Mouse (Mus musculus): ENCODE data around the gene Camta2. TPM values are rescaled to one million over a fixed set of nuclear protein-coding genes. Genes with fewer than 3 reads are reported as not detected.
A peak's percentile ranks its signal among the peaks of the same experiment; 100 is the strongest.

The Camta2 gene
- polyA plus RNA-seq, 1 experiment = 22.6 TPM

GRCm38 (mm10) chr11:70715832-70716231, 27.9 kb upstream of the Camta2 start:
- Histone ChIP-seq H3K36me3 (replicated peaks; ENCODE audit: low read length) (peaks cover 11% of the 10 kb centered on the region), H3K27me3 (replicated peaks) (peaks cover 70% of the 10 kb centered on the region), H3K9me3 (no peaks in the 10 kb centered on the region), H3K4me3 (replicated peaks) (no peak overlapping the region), H3K4me1 (peaks cover 13% of the 10 kb centered on the region)
- TF ChIP-seq FLI1 (IDR thresholded peaks at IDR 0.05; ENCODE audit: low read length) = no peak

- Histone ChIP-seq H3K9me3 (no peaks in the 10 kb centered on the region), H3K36me3 (replicated peaks; ENCODE audit: low read length) (peaks cover 17% of the 10 kb centered on the region), H3K27me3 (replicated peaks) (peaks cover 70% of the 10 kb centered on the region), H3K4me3 (replicated peaks) (no peak overlapping the region), H3K4me1 (no peaks in the 10 kb centered on the region)
- TF ChIP-seq FLI1 (IDR thresholded peaks at IDR 0.05; ENCODE audit: low read length) (no peak), GATA1 (IDR thresholded peaks at IDR 0.05; ENCODE audit: borderline replicate concordance, low read length) (no peak)
These were observed 25.3 kb upstream of the Camta2 start for GRCm38 (mm10) chr11:70713222-70713621.

- H3K9me3 ChIP-seq = no peaks in the 10 kb centered on the region
- H3K27me3 ChIP-seq (replicated peaks) = peaks cover 65% of the 10 kb centered on the region
- TF ChIP-seq GATA1 (IDR thresholded peaks at IDR 0.05; ENCODE audit: borderline replicate concordance, low read length) (no peak), FLI1 (IDR thresholded peaks at IDR 0.05; ENCODE audit: low read length) (no peak)
- H3K4me3 ChIP-seq (replicated peaks) = no peak overlapping the region
- no peaks in the 10 kb centered on the region for H3K4me1 ChIP-seq
- H3K36me3 ChIP-seq (replicated peaks; ENCODE audit: low read length) = peaks cover 25% of the 10 kb centered on the region
These were observed 23.1 kb upstream of the Camta2 start for GRCm38 (mm10) chr11:70711026-70711425.

GRCm38 (mm10) chr11:70706127-70706526, 18.2 kb upstream of the Camta2 start:
- TF ChIP-seq GATA1 (IDR thresholded peaks at IDR 0.05; ENCODE audit: borderline replicate concordance, low read length) (no peak), FLI1 (IDR thresholded peaks at IDR 0.05; ENCODE audit: low read length) (no peak)
- H3K4me1 ChIP-seq = peaks cover 12% of the 10 kb centered on the region
- peaks cover 49% of the 10 kb centered on the region for H3K36me3 ChIP-seq (replicated peaks; ENCODE audit: low read length)
- H3K27me3 ChIP-seq (replicated peaks) = peaks cover 84% of the 10 kb centered on the region
- H3K4me3 ChIP-seq (replicated peaks) = no peak overlapping the region
- no peaks in the 10 kb centered on the region for H3K9me3 ChIP-seq

GRCm38 (mm10) chr11:70702781-70703180, 14.9 kb upstream of the Camta2 start:
- no peak overlapping the region for H3K4me3 ChIP-seq (replicated peaks)
- no peak for TF ChIP-seq FLI1 (IDR thresholded peaks at IDR 0.05; ENCODE audit: low read length)
- H3K27me3 ChIP-seq (replicated peaks) = peaks cover 66% of the 10 kb centered on the region
- peaks cover 28% of the 10 kb centered on the region for H3K4me1 ChIP-seq
- peaks cover 40% of the 10 kb centered on the region for H3K36me3 ChIP-seq (replicated peaks; ENCODE audit: low read length)
- no peaks in the 10 kb centered on the region for H3K9me3 ChIP-seq

GRCm38 (mm10) chr11:70701984-70702733, 14.3 kb upstream of the Camta2 start:
- no peak for TF ChIP-seq GATA1 (IDR thresholded peaks at IDR 0.05; ENCODE audit: borderline replicate concordance, low read length)
- TF ChIP-seq FLI1 (IDR thresholded peaks at IDR 0.05; ENCODE audit: low read length) = no peak
- Histone ChIP-seq H3K4me1 (peaks cover 28% of the 10 kb centered on the region), H3K9me3 (no peaks in the 10 kb centered on the region), H3K27me3 (replicated peaks) (peaks cover 63% of the 10 kb centered on the region), H3K4me3 (replicated peaks) (no peak overlapping the region), H3K36me3 (replicated peaks; ENCODE audit: low read length) (peaks cover 37% of the 10 kb centered on the region)

- H3K36me3 ChIP-seq (replicated peaks; ENCODE audit: low read length) = peaks cover 30% of the 10 kb centered on the region
- H3K4me3 ChIP-seq (replicated peaks) = peak overlapping the region; percentile 95
- no peaks in the 10 kb centered on the region for H3K9me3 ChIP-seq
- peaks cover 28% of the 10 kb centered on the region for H3K4me1 ChIP-seq
- peaks cover 57% of the 10 kb centered on the region for H3K27me3 ChIP-seq (replicated peaks)
- TF ChIP-seq FLI1 (IDR thresholded peaks at IDR 0.05; ENCODE audit: low read length) = no peak
- no peak for TF ChIP-seq GATA1 (IDR thresholded peaks at IDR 0.05; ENCODE audit: borderline replicate concordance, low read length)
These were observed 13.5 kb upstream of the Camta2 start for GRCm38 (mm10) chr11:70701221-70701955.

GRCm38 (mm10) chr11:70700613-70701012, 12.7 kb upstream of the Camta2 start:
- Histone ChIP-seq H3K9me3 (no peaks in the 10 kb centered on the region), H3K4me1 (peaks cover 28% of the 10 kb centered on the region), H3K36me3 (replicated peaks; ENCODE audit: low read length) (peaks cover 22% of the 10 kb centered on the region), H3K4me3 (replicated peaks) (peak overlapping the region; percentile 95), H3K27me3 (replicated peaks) (peaks cover 53% of the 10 kb centered on the region)
- TF ChIP-seq GATA1 (IDR thresholded peaks at IDR 0.05; ENCODE audit: borderline replicate concordance, low read length) = no peak
- no peak for TF ChIP-seq FLI1 (IDR thresholded peaks at IDR 0.05; ENCODE audit: low read length)

GRCm38 (mm10) chr11:70699722-70700556, 12.0 kb upstream of the Camta2 start, which contains the start of the genes Inca1 and Kif1c:
Gene Inca1, minus strand, starts transcription at chr11:70700155.
Gene Kif1c, plus strand, starts transcription at chr11:70700548.
- no peaks in the 10 kb centered on the region for H3K9me3 ChIP-seq
- peaks cover 49% of the 10 kb centered on the region for H3K27me3 ChIP-seq (replicated peaks)
- TF ChIP-seq GATA1 (IDR thresholded peaks at IDR 0.05; ENCODE audit: borderline replicate concordance, low read length) (no peak), FLI1 (IDR thresholded peaks at IDR 0.05; ENCODE audit: low read length) (no peak)
- H3K4me3 ChIP-seq (replicated peaks) = peak within 1 kb of the TSS; percentile 95
- peaks cover 15% of the 10 kb centered on the region for H3K36me3 ChIP-seq (replicated peaks; ENCODE audit: low read length)
- peaks cover 28% of the 10 kb centered on the region for H3K4me1 ChIP-seq

Measured in megakaryocyte, embryonic 14.5 days (primary cell).